Mouse (Mus musculus) frontal cortex, adult 2 months (tissue): ENCODE measurements around the gene Zswim9. TPM values are rescaled to one million over a fixed set of nuclear protein-coding genes. Genes with fewer than 3 reads are reported as not detected.

Experiments
- DNase-seq, 2 experiments: peaks; one replicate each; pipeline ENCODE4 v3.0.0; 2022; ENCODE audit warnings: low spot score in 1 of 2; ENCODE audit errors: extremely low spot score in 1 of 2
- polyA plus RNA-seq: library from polyadenylated mRNA; depleted of rRNA; stranded (reverse); fragments of >200 nt; gene quantifications from 2 replicates; pipeline ENCODE4 v1.2.3, GENCODE M21; 2012; rRNA removed

Zswim9 gene
- polyA plus RNA-seq, 1 experiment: 10.2 TPM

DNA sequence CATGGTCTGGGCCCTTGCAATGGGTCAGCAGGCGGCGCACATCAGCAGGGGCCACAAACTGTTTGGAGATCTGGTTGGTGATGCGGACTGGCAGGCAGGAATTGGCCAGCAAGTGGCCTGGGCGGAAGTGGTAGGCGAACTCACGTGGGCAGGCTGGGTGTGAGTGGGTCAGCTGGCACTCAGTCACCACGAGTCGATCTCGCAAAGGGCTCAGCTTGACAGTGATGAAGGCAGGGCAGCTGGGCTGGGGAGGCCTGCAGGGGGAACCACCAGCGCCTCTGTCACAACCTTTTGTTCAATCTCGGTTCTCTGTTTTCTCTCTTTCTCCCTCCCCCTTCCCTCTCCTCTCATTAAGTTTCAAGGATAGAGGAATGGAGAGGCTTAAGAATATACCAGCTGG is 9.1 kb downstream of the Zswim9 start:
- no peak for DNase-seq

GRCm38 (mm10) chr7:13268749-13269260 is 9.7 kb downstream of the Zswim9 start:
- DNase-seq: no peak

DNA sequence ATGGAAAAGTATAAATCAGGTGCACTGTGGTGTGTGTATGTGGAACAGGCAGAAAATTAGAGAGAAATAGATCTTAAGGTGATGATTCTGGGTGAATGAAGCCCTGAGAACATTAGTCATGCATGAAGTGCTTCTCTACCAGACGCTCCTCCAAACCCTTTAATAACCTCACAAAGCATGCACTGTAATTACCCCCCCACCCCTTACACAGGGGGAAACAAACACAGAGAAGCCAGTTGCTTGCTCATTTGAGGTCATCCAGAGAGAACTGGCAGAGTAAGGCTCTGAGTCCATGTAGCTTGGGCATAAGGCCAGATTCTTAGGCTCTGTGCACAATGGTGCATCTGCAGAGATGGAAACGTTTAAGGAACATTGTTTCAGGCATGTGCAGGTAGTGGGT is 14.1 kb downstream of the Zswim9 start:
- no peak for DNase-seq

DNA sequence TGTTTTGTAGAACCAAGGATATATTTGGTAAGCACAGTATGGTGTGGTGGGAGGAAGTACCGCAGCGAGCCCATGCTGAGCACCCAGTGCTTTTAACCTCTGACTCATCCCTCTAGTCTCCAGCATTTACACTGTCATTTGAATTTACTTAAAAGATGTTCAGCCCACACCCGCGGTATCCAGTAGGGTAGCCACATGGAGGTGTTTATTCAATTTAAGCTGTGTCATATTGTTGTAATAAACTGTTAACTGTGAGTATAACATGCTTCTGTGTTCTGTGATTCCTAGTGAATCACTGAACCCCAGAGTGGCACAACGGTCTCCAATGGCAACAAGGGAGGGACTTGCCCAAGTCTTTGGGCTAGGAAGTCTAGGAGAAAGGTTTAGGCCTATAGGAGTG is 14.7 kb downstream of the Zswim9 start:
- DNase-seq: no peak

DNA sequence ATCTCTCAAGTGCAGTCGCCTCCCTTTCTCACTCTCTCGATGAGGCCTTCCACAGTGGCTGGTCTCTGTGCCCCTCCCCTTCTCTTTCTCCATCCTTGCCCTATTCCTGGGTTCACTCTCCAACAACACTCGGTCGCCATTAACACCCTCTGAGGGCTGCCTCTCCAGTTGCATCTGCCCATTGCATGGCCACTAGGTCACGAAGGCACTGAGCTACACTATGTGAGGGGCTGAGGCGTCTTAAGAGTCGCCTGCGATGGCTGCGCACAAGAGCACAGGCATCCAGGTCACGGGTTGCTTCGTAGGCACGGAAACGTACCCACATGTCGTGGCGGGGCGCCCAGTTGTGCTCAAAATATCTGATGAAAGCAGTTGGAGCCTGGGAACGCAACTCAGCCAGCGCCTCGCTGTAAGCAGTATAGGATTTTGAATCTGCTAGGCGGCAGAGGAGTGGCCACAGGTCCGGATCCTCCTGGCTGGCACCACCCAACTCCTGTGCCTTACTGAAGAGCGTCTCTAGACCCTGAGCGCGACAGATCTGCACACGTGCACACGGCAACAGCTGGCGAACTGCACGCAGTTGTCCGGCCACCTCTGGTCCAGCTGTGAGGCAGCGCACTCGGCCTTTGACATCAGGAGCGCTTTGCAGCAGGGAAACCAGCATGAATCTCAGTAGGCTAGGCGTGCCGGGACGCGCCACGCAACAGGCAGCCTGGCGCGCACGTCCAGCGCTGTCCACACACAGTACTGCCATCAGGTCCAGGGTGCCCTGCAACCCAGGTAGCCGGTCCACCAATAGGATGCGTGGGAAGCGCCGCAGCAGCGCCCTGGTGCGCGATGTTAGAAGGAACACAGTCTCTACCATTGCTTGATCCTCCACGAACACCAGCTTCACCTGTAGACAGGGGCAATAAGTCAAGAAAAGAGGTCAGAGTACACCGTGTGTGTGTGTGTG is 17.5 kb downstream of the Zswim9 start:
- DNase-seq: no peak

GRCm38 (mm10) chr7:13212720-13213119 is 65.8 kb downstream of the Zswim9 start, which contains the start of gene Vmn1r89:
Vmn1r89 (plus strand) TSS chr7:13213020.
- DNase-seq: no peak

Other genes starting within 250 kb of the Zswim9 start
- 239 and 244 TPM in 2 replicates for gene Chmp2a, start 243.9 kb downstream of the Zswim9 start, polyA plus RNA-seq
- 362 and 411 TPM in 2 replicates for gene Ube2m, start 240.4 kb downstream of the Zswim9 start, polyA plus RNA-seq
- 15.4 and 16.7 TPM in 2 replicates for gene Mzf1, start 224.0 kb downstream of the Zswim9 start, polyA plus RNA-seq
- 0.06 TPM in 1 of 2 replicates, not detected in the other for gene Vmn1r85, start 183.5 kb downstream of the Zswim9 start, polyA plus RNA-seq
- gene Vmn1r86, start 158.8 kb downstream of the Zswim9 start, polyA plus RNA-seq: not detected in 2 replicates
- not detected in 2 replicates for gene Vmn1r87, start 138.6 kb downstream of the Zswim9 start, polyA plus RNA-seq
- gene Vmn1r88, start 119.2 kb downstream of the Zswim9 start, polyA plus RNA-seq: not detected in 2 replicates
- gene Vmn1r89, start 65.7 kb downstream of the Zswim9 start, polyA plus RNA-seq: not detected in 2 replicates
- gene Lig1, start 1.4 kb downstream of the Zswim9 start, polyA plus RNA-seq: 11.5 and 13.9 TPM in 2 replicates
- 0.65 and 0.78 TPM in 2 replicates for gene Pla2g4c, start 45.9 kb upstream of the Zswim9 start, polyA plus RNA-seq
- 0.26 and 0.34 TPM in 2 replicates for gene Cabp5, start 119.4 kb upstream of the Zswim9 start, polyA plus RNA-seq
- gene Bsph1, start 172.1 kb upstream of the Zswim9 start, polyA plus RNA-seq: not detected in 2 replicates